Mouse (Mus musculus) megakaryocyte, embryonic 14.5 days (primary cell): Measurements from ENCODE around the gene Dlx1.

Experiments
- FLI1 ChIP-seq: IDR thresholded peaks from 2 replicates; pipeline ENCODE4 v1.6.1; 2012; ENCODE audit warnings: low read length, inconsistent platforms, mixed read lengths
- GATA1 ChIP-seq: IDR thresholded peaks from 3 replicates; pipeline ENCODE4 v1.6.1; 2012; ENCODE audit warnings: mixed read lengths, low read length, inconsistent platforms, borderline replicate concordance

- no peak for TF ChIP-seq GATA1
- TF ChIP-seq FLI1, result no peak
Measured at GRCm38 (mm10) chr2:71494971-71495370, 32.9 kb upstream of the Dlx1 start.
